Mouse (Mus musculus) forebrain, embryonic 16.5 days (tissue): ENCODE results near the gene Prss23. TPM values are rescaled to one million over a fixed set of nuclear protein-coding genes. Genes with fewer than 3 reads are reported as not detected.

Experiments used
- ATAC-seq: fragments of 200-750 bp; cut with Nextera tagmentation; 2 replicates; pipeline ENCODE4 v1.8.0; 2017; ENCODE audit warnings: mild to moderate bottlenecking, moderate library complexity
- H3K27ac ChIP-seq: fragments of 300-500 bp; sonication (generic); 2 replicates; pipeline ENCODE4 v1.5.1; 2014; ENCODE audit warnings: low read length, control low read depth
- H3K27me3 ChIP-seq: fragments of 300-500 bp; sonication (generic); replicated peaks from 2 replicates; pipeline ENCODE4 v1.6.1; 2014; ENCODE audit warnings: low read length; ENCODE audit not compliant: control insufficient read depth, insufficient read depth
- H3K36me3 ChIP-seq: fragments of 300-500 bp; sonication (generic); 2 replicates; pipeline ENCODE4 v1.6.1; 2014; ENCODE audit not compliant: control insufficient read depth, insufficient read depth
- H3K4me1 ChIP-seq: fragments of 300-500 bp; sonication (generic); replicated peaks from 2 replicates; pipeline ENCODE4 v1.6.1; 2014; ENCODE audit warnings: low read length; ENCODE audit not compliant: control insufficient read depth, insufficient read depth
- H3K4me2 ChIP-seq: fragments of 300-500 bp; sonication (generic); 2 replicates; pipeline ENCODE4 v1.6.1; 2014; ENCODE audit warnings: mild to moderate bottlenecking, low read length, control low read depth
- H3K4me3 ChIP-seq: fragments of 300-500 bp; sonication (generic); replicated peaks from 2 replicates; pipeline ENCODE4 v1.5.1; 2014; ENCODE audit warnings: mild to moderate bottlenecking, low read length, control low read depth
- H3K9ac ChIP-seq: fragments of 300-500 bp; sonication (generic); replicated peaks from 2 replicates; pipeline ENCODE4 v1.6.1; 2014; ENCODE audit warnings: low read depth, low read length, control low read depth
- H3K9me3 ChIP-seq: fragments of 300-500 bp; sonication (generic); 2 replicates; pipeline ENCODE4 v1.6.1; 2016; ENCODE audit warnings: low read length; ENCODE audit not compliant: control insufficient read depth
- WGBS: fragments of 180-500 bp; shearing (Covaris S2); extraction: QIAGEN DNeasy Blood & Tissue Kit; methylation state at CpG from one replicate; pipeline ENCODE4 v1.1.7; 2014; 5-methylcytosine and 5-hydroxymethylcytosine counted together
- polyA plus RNA-seq: library from polyadenylated mRNA; unstranded; fragments of >200 nt; fragmentation: Nextera tagmentation; extraction: Ambion mirVana; gene quantifications from 2 replicates; pipeline ENCODE4 v1.2.1, GENCODE M21; 2015

The Prss23 gene
- polyA plus RNA-seq, 1 experiment from 2014 or later: 8.6 TPM

DNA sequence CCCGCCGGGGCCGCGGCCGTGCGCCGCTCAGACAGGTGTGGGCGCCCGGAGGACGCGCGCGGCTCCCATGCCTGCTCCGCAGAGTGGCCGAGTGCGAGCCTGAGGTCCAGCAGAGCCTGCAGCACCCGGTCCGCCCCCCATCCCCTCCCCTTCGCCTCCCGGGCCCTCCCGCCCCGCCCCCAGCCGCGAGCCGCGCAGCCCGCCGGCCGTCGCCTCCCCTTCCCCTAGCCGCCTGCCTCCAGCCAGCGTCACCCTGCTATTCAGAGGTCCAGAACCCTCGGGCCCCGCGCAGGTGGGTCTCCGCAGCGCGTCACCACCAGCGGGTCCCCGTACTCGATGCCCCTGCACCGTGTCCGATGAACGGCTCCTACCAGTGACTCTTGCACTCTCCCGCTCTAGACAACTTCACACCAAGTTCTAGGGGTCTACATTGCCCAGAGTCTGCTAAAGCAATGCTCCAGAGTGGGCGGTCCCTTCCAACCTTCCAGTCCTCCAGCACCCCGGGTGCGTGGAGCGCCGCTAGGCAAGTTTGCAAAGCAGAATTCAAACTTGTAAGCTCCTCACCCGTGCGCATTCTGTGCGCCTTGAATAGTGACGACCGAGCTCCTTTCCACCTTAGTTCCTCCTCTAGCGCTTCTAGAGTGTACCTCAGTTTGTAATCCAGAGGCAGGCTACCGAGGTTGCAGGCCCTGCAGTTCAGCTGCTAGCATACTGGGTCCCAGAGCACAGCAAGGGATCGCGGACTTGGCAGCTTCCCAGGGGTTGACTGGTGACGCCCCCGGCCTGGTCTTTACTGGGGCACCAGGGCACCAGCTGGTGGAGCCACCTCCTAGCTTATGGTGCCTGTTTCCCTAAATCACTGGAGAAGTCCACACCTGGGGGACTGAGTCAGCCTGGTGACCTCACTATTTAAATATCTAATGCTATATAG is 9.3 kb downstream of the Prss23 start:
- Histone ChIP-seq H3K4me2 (peak overlapping the region; percentile 100), H3K4me1 (peaks cover 14% of the 10 kb centered on the region), H3K9ac (peak overlapping the region; percentile 79), H3K9me3 (no peaks in the 10 kb centered on the region), H3K27ac (no peak overlapping the region), H3K27me3 (no peaks in the 10 kb centered on the region; the same call in 1 of the 2 replicates), H3K36me3 (no peaks in the 10 kb centered on the region), H3K4me3 (peak overlapping the region; percentile 74)
- under 1% methylated on average over 53 of the region's 61 CpGs for WGBS
- peak; percentile 85 for ATAC-seq

DNA sequence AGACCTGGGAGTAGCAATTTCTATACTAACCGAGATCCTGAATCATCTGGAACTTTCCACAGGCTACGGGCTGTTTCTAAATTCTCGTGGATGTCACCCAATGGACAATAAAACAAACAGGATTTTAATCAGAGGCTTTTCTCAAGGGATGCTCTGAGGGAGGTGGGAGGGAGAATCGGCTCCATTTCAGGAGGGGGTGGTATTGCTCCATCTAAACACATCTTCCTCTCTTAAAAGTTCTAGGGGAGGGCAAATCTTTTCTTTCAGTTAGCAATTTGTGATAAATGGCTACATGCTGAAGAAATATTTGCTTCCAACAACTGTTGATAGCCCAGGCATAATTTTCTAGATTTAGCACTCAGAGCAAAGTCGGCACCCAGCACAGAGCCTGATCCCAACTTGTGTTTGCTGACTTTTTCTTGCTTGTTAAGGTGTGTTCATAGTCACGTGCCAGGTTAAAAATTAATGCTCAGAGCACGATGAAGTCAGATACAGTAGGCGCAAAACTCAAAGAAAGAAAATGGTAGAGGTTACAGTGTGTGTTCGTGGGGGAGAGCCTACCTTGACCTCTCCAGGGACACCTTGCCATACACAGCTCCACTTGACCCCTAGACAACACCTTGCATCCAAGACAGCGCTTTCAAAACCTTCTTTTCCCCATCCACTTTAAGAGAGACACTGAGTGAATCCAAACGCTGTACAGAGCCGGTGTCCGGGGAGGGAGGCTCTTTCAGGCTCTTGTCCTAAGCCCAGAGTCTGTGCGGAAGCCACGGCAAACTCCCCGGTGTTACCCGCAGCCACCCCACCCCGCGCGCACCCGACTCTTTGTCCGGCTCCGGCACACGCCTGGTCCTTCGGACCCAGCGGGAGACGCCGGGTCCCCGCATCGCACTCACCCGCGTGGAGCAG is 10.2 kb downstream of the Prss23 start:
- H3K9ac ChIP-seq: peak overlapping the region; percentile 79
- peak overlapping the region; percentile 100 for H3K4me2 ChIP-seq
- peaks cover 14% of the 10 kb centered on the region for H3K4me1 ChIP-seq
- H3K36me3 ChIP-seq: no peaks in the 10 kb centered on the region
- H3K9me3 ChIP-seq: no peaks in the 10 kb centered on the region
- peak overlapping the region; percentile 74 for H3K4me3 ChIP-seq
- H3K27ac ChIP-seq: no peak overlapping the region
- WGBS: 7% methylated on average over 31 of the region's 32 CpGs
- no peak for ATAC-seq
- H3K27me3 ChIP-seq: no peaks in the 10 kb centered on the region; the same call in 1 of the 2 replicates

DNA sequence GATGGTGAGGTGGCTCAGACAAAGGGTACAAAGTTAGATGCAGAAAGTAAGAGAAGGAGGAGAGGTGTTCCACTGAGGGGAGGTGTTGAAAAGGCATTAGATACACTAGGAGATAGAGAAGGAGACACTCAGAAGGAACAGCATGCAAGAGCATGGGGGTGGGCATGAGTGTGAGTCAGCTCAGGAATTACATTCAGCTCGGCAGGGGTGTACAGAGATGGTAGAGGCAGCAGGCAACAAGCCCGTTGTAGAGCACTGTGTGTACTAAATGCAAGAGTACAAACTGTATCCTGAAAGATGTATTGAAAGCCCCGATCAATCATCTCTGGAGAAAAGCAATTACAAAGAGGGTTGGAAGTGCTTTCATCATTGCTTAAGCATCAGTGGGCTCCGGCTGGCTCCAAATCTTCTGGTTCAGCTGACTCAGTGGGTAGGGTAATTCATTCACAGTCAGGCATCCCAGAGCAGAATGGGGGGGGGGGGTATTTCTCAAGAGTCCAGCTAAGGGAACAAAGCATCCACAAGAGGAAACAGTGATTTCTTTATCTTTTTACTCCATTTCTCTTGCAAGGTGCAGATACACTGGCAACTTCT is 15.0 kb downstream of the Prss23 start:
- no peaks in the 10 kb centered on the region for H3K36me3 ChIP-seq
- no peak overlapping the region for H3K4me2 ChIP-seq

DNA sequence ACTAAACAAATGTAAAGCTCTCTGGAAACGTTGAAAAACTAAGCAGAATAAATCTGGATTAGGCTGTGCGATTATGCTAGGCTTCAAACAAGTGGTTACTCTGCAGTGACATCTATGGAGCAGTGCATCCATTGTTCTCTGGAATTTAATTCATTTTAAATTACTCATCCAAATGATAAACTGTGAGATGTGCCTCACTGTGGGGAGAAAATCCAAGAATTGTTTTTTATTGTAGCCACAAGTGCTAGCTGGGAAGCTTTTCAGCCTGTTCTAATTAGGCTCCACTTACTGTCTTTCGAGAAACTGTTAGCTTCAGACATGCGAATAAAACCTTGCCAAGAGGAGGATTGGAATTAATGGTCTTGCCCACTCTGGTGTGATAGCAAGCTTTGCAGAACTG is 18.3 kb downstream of the Prss23 start:
- Histone ChIP-seq H3K4me1 (0 out of 2 replicates have a peak, but pooled peaks cover 4% of the 10 kb centered on the region), H3K27me3 (no peaks in the 10 kb centered on the region), H3K4me3 (no peak overlapping the region), H3K4me2 (no peak overlapping the region), H3K36me3 (no peaks in the 10 kb centered on the region), H3K9ac (no peak overlapping the region), H3K9me3 (no peaks in the 10 kb centered on the region), H3K27ac (no peak overlapping the region)
- peak; percentile 71 for ATAC-seq
- WGBS: 9% methylated on average over 4 of the region's 4 CpGs

More for the DNA sequence above, 15.0 kb downstream of the Prss23 start:
- H3K27ac ChIP-seq: no peak overlapping the region
- H3K4me1 ChIP-seq: peaks cover 12% of the 10 kb centered on the region
- no peaks in the 10 kb centered on the region for H3K9me3 ChIP-seq
- no peak overlapping the region for H3K9ac ChIP-seq
- 15% methylated on average over 4 of the region's 4 CpGs for WGBS
- no peak overlapping the region for H3K4me3 ChIP-seq
- H3K27me3 ChIP-seq: no peaks in the 10 kb centered on the region; the same call in 1 of the 2 replicates
- ATAC-seq: peak; percentile 27; the same call in 1 of the 2 replicates

DNA sequence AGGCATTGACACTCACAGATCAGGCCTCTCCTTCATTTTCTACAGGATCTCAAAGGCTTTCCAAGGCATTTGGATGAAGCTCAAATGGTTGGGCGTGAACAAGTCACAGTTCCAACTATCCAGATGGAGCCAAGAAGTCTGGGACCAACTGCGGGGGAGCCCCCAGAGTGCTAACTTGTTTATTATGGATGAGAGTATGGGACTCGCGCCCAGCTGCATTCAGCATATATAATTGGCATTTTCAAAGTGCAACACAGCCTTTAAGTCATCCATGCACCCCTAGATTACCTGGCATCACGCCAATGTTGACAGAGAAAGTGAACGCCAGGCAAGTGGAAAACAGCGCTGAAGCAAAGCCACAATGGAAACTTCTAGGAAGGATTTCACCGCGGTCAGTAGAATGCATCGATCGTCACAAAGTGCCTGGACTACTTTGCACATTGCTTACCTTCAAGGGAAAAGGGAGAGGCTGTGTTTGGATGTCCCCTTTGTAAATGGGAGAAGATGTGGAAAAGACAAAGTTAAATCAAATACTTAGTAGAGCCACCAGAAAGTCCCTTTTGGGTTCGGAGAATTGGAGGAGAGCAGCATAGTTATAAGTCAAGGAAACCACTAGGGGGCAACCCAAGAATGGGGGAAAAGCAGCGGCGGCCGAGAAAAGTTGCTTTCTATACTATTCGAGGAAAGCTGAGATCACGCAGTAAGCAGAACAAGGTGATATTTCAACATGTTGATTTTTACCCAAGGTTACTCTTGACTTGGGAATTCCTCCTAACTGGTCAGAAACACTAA is 27.3 kb downstream of the Prss23 start:
- H3K36me3 ChIP-seq: no peaks in the 10 kb centered on the region
- no peak overlapping the region for H3K9ac ChIP-seq
- peak overlapping the region; percentile 39 for H3K4me2 ChIP-seq
- H3K27ac ChIP-seq: 0 out of 2 replicates have a peak overlapping the region, but pooled peaks have one; percentile 13
- 12% methylated on average over 17 of the region's 17 CpGs for WGBS
- peak; percentile 95 for ATAC-seq
- H3K4me1 ChIP-seq: peaks cover 14% of the 10 kb centered on the region
- H3K4me3 ChIP-seq: peak overlapping the region; percentile 12; the same call in 1 of the 2 replicates
- H3K27me3 ChIP-seq: no peaks in the 10 kb centered on the region
- no peaks in the 10 kb centered on the region for H3K9me3 ChIP-seq

DNA sequence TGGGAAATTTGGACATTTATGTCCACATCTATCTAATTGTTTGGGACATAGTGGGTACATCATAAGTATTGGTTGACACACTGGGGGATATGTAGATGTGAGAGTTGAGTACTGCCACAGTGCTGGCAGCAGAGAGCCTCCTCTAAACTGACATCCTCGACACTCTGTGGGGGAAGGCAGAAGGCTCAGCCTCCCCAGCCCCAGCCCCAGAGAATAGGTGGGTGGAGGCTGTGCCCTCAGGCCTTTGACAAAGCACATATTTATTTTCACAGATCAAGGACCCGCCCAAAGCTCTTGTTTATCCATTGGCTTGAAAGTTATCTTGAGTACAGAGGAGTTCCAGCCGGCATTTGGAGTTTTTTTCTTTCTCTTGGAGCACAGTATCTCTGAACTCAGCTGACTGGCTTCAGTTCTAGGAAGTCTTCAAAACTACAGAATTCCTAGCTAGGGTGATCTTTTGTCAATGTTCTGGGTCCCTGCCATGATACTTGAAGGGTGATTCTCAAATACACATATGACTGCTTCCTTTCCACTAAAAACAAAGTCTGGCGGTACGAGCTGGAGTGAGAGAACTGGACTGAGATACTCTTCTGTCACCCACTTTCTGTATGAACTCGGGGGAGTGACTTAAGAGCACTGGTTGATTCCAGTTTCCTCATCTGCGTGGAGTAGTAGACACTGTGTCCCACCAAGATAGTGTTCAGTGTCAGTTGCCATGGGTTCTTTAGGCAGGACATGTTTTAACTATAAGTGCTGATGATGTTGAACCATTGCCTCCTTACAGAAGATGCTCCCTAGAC is 43.0 kb downstream of the Prss23 start:
- Histone ChIP-seq H3K27me3 (no peaks in the 10 kb centered on the region), H3K4me2 (no peak overlapping the region), H3K4me3 (no peak overlapping the region), H3K36me3 (no peaks in the 10 kb centered on the region), H3K27ac (no peak overlapping the region), H3K9ac (no peak overlapping the region), H3K4me1 (no peaks in the 10 kb centered on the region), H3K9me3 (no peaks in the 10 kb centered on the region)
- WGBS: 77% methylated on average over 7 of the region's 7 CpGs
- no peak for ATAC-seq

DNA sequence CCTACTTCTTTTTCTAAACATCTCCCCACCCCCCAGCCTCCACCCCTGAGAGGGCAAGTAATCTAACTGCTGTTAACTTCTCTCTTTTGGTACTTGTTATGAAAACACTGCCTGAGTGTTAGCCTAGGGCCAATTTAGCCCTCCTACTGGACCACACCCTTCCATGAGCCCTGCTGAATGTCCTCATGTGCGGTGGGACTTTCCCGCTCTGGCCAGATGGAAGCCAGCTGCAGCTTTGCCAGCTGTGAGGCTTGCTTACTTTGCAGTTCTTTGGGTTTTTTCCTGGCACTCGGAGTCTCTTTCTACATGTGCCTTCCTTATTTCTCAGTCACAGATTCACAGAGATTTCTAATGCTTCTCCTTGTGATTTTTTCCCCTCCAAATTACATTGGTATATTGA is 45.3 kb downstream of the Prss23 start:
- WGBS: 70% methylated on average over 3 of the region's 3 CpGs

DNA sequence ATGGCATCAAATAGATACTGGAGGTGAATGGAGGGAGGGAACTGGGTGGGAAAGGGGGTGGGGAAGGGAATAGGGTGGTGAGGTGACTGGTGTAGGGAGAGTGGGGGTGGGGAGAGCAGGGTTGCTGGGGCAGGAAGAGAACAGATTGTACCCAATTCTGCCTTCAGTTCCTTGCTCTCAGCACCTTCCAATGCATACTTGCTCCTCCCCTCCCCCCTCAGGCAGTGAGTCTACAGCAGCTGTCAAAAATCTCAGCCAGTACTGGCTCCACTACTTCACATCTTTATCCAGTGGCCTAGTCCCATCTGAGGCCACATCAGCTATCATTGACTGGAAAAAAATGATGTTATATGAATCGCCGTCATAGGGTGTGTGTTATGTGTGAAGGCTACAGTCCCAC is 48.5 kb downstream of the Prss23 start:
- peak; percentile 39 for ATAC-seq
- WGBS: 87% methylated on average over 2 of the region's 2 CpGs

More for the DNA sequence above, 45.3 kb downstream of the Prss23 start:
- Histone ChIP-seq H3K27ac (no peak overlapping the region), H3K4me2 (no peak overlapping the region), H3K4me3 (no peak overlapping the region), H3K27me3 (no peaks in the 10 kb centered on the region), H3K9ac (no peak overlapping the region), H3K4me1 (0 out of 2 replicates have a peak, but pooled peaks cover 5% of the 10 kb centered on the region), H3K36me3 (no peaks in the 10 kb centered on the region), H3K9me3 (no peaks in the 10 kb centered on the region)
- ATAC-seq: no peak

More for the DNA sequence above, 48.5 kb downstream of the Prss23 start:
- Histone ChIP-seq H3K4me1 (0 out of 2 replicates have a peak, but pooled peaks cover 5% of the 10 kb centered on the region), H3K27me3 (no peaks in the 10 kb centered on the region), H3K4me3 (no peak overlapping the region), H3K27ac (no peak overlapping the region), H3K9me3 (no peaks in the 10 kb centered on the region), H3K36me3 (no peaks in the 10 kb centered on the region), H3K9ac (no peak overlapping the region), H3K4me2 (no peak overlapping the region)
